Mouse (Mus musculus): Measurements from ENCODE around the gene Rflna. TPM values are rescaled to one million over a fixed set of nuclear protein-coding genes. Genes with fewer than 3 reads are reported as not detected.

The Rflna gene
- 4.6 and 5.0 TPM in 2 replicates for polyA plus RNA-seq (2015; fragmentation: Nextera tagmentation; extraction: Ambion mirVana)

DNA sequence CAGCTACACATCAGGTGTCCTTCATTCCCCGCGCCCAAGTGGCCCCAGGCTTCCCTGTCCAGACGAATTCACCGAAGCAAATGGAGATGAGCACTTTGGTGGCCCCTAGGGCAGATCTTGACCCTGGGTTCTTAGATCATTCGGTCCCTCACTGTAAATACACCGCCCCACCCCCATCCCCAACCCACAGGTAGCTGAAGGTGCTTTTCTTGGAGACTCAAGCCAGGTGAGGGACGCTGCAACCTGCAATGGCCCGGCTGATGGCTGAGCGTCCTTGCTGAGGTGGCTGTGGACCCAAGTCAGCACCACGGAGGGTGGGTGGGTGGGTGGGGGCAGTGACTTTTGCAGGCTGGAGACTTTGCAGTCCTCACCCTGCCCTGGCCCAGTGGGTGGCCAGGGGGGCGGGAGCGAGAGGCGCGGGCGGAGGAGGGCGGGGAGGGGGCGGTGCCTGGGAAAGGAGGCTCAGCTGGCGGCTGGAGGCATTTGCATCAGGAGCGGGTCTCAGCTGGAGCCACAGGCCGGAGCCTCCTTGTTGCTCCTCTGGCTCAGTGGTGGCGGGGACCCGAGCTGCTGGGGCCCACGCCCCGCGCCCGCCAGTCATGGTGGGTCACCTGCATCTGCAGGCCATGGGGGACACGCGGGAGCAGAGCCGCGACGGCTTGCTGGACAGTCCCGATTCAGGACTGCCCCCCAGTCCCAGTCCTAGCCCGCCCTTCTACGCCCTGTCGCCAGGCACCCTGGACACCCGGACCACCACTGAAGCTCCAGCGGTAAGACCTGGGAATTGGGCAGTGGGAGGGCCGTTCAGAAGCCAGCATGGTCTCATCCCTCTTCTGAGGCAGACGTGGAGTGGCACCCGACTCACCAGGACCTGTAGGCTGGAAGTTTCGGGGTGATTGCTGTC is at the start of gene Rflna:
Gene Rflna, plus strand, starts transcription at position 253 of the 904 bp plus-strand sequence.
- no peak within 1 kb of the TSS for H3K27ac ChIP-seq
- H3K4me3 ChIP-seq (replicated peaks) = peak within 1 kb of the TSS; percentile 48
- peaks cover 42% of the 10 kb centered on the region for H3K4me1 ChIP-seq
- H3K9me3 ChIP-seq (replicated peaks) = no peaks in the 10 kb centered on the region; the same call in 1 of the 2 replicates
- peaks cover 21% of the 10 kb centered on the region for H3K27me3 ChIP-seq
- H3K4me2 ChIP-seq = peak within 1 kb of the TSS; percentile 90
- peak; percentile 78 for ATAC-seq (replicated peaks; ENCODE audit: low FRiP score)
- WGBS = 2% methylated on average over 37 of the region's 41 CpGs
- H3K9ac ChIP-seq = peak within 1 kb of the TSS; percentile 49; the same call in 1 of the 2 replicates
- no peaks in the 10 kb centered on the region for H3K36me3 ChIP-seq

GRCm38 (mm10) chr5:124954404-124955305 is 48.4 kb upstream of the Rflna start:
- H3K36me3 ChIP-seq = no peaks in the 10 kb centered on the region
- H3K4me2 ChIP-seq = no peak overlapping the region
- H3K9me3 ChIP-seq (replicated peaks) = no peaks in the 10 kb centered on the region
- no peak overlapping the region for H3K4me3 ChIP-seq (replicated peaks)
- ATAC-seq (replicated peaks; ENCODE audit: low FRiP score) = no peak
- H3K4me1 ChIP-seq = peaks cover 16% of the 10 kb centered on the region
- no peaks in the 10 kb centered on the region for H3K27me3 ChIP-seq
- WGBS = 61% methylated on average over 8 of the region's 8 CpGs
- peak overlapping the region; percentile 72 for H3K27ac ChIP-seq
- no peak overlapping the region for H3K9ac ChIP-seq

DNA sequence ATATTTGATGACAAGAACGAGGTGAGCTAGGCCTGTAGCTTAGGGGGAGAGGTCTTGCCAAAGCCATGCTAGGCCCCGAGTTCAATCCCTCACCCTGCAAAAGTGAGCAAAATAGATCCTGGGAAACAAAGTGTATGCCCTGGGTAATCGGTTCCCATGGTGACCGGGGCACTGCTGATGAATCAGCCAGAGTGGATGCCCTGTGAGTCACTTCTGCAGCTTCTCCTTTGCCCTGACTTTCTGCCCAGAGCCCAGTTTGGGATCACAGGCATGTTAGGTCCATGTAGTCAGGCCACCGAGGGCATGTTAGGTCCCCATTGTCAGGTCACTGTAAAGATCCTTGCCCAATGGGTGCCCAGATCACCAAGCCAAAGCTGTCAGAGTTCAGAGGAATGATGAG is 45.5 kb upstream of the Rflna start:
- Histone ChIP-seq H3K4me1 (peaks cover 25% of the 10 kb centered on the region), H3K27me3 (no peaks in the 10 kb centered on the region), H3K9ac (no peak overlapping the region), H3K9me3 (replicated peaks) (no peaks in the 10 kb centered on the region), H3K27ac (no peak overlapping the region), H3K4me2 (no peak overlapping the region), H3K36me3 (no peaks in the 10 kb centered on the region), H3K4me3 (replicated peaks) (no peak overlapping the region)
- 77% methylated on average over 5 of the region's 5 CpGs for WGBS
- no peak for ATAC-seq (replicated peaks; ENCODE audit: low FRiP score)

- H3K4me1 ChIP-seq = peaks cover 35% of the 10 kb centered on the region
- ATAC-seq (replicated peaks; ENCODE audit: low FRiP score) = no peak
- H3K9me3 ChIP-seq (replicated peaks) = no peaks in the 10 kb centered on the region
- H3K4me3 ChIP-seq (replicated peaks) = no peak overlapping the region
- no peak overlapping the region for H3K27ac ChIP-seq
- no peaks in the 10 kb centered on the region for H3K36me3 ChIP-seq
- H3K4me2 ChIP-seq = no peak overlapping the region
- H3K9ac ChIP-seq = no peak overlapping the region
- 97% methylated on average over 4 of the region's 4 CpGs for WGBS
- no peaks in the 10 kb centered on the region for H3K27me3 ChIP-seq
These were observed 43.9 kb upstream of the Rflna start for GRCm38 (mm10) chr5:124959099-124959498.

- H3K4me3 ChIP-seq (replicated peaks) = 0 out of 2 replicates have a peak overlapping the region, but pooled peaks have one; percentile 2
- 22% methylated on average over 18 of the region's 18 CpGs for WGBS
- peaks cover 34% of the 10 kb centered on the region for H3K4me1 ChIP-seq
- no peaks in the 10 kb centered on the region for H3K36me3 ChIP-seq
- no peaks in the 10 kb centered on the region for H3K27me3 ChIP-seq
- H3K9me3 ChIP-seq (replicated peaks) = no peaks in the 10 kb centered on the region
- peak; percentile 69 for ATAC-seq (replicated peaks; ENCODE audit: low FRiP score)
- peak overlapping the region; percentile 42 for H3K4me2 ChIP-seq
- no peak overlapping the region for H3K9ac ChIP-seq
- H3K27ac ChIP-seq = peak overlapping the region; percentile 88
These were observed 42.7 kb upstream of the Rflna start for GRCm38 (mm10) chr5:124960131-124960901.

DNA sequence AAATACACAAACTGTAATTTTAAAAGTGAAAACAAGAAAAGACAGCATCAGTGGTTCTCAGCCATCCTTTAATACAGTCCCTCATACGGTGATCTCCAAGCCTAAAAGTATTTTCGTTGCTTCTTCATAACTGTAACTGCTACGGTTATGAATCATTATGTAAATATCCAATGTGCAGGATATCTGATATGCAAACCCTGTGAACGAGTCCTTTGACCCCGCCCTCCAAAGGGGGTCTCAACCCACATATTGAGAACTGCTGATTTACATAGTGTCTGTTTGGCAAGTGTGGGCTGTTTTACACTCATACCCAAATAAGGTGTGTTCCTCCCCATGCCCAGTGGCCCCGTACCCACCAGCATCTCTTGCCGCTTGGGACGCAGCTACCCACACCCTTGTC is 41.6 kb upstream of the Rflna start:
- H3K27me3 ChIP-seq = no peaks in the 10 kb centered on the region
- no peak overlapping the region for H3K9ac ChIP-seq
- H3K9me3 ChIP-seq (replicated peaks) = no peaks in the 10 kb centered on the region
- no peak for ATAC-seq (replicated peaks; ENCODE audit: low FRiP score)
- peaks cover 34% of the 10 kb centered on the region for H3K4me1 ChIP-seq
- no peak overlapping the region for H3K4me3 ChIP-seq (replicated peaks)
- no peak overlapping the region for H3K27ac ChIP-seq
- no peaks in the 10 kb centered on the region for H3K36me3 ChIP-seq
- no peak overlapping the region for H3K4me2 ChIP-seq
- 76% methylated on average over 8 of the region's 8 CpGs for WGBS

DNA sequence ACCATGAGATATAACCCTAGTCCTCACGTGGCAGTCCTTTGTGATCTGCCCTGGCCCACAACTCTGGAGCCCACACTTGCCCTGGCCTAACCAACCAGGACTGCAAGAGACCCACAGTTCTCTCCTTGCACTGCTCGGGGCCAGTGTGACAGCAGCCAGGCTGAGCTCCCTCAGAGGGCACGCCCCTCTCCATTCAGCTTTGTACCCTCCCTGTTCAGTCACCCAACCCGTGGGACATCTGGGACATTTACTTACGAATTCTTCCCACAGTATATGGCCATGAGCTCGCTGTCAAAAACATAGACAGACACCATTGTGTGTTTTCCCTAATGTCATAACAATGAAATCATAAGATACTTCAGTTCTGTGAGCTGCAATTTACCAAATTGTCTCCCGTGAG is 40.3 kb upstream of the Rflna start:
- no peak overlapping the region for H3K27ac ChIP-seq
- no peaks in the 10 kb centered on the region for H3K9me3 ChIP-seq (replicated peaks)
- no peak overlapping the region for H3K9ac ChIP-seq
- ATAC-seq (replicated peaks; ENCODE audit: low FRiP score) = no peak
- no peaks in the 10 kb centered on the region for H3K36me3 ChIP-seq
- H3K4me1 ChIP-seq = peaks cover 30% of the 10 kb centered on the region
- WGBS = 62% methylated on average over 7 of the region's 7 CpGs
- no peak overlapping the region for H3K4me2 ChIP-seq
- H3K4me3 ChIP-seq (replicated peaks) = no peak overlapping the region
- no peaks in the 10 kb centered on the region for H3K27me3 ChIP-seq

GRCm38 (mm10) chr5:124963806-124964672 is 39.0 kb upstream of the Rflna start:
- Histone ChIP-seq H3K4me3 (replicated peaks) (peak overlapping the region; percentile 8; the same call in 1 of the 2 replicates), H3K9ac (0 out of 2 replicates have a peak overlapping the region, but pooled peaks have one; percentile 15)
- WGBS = 34% methylated on average over 22 of the region's 22 CpGs

GRCm38 (mm10) chr5:124966622-124967332 is 36.2 kb upstream of the Rflna start:
- no peak for ATAC-seq (replicated peaks; ENCODE audit: low FRiP score)
- no peaks in the 10 kb centered on the region for H3K27me3 ChIP-seq
- H3K36me3 ChIP-seq = no peaks in the 10 kb centered on the region
- no peak overlapping the region for H3K4me2 ChIP-seq
- WGBS = 75% methylated on average over 14 of the region's 14 CpGs
- no peaks in the 10 kb centered on the region for H3K9me3 ChIP-seq (replicated peaks)
- H3K27ac ChIP-seq = no peak overlapping the region
- no peak overlapping the region for H3K4me3 ChIP-seq (replicated peaks)
- H3K4me1 ChIP-seq = peaks cover 22% of the 10 kb centered on the region
- no peak overlapping the region for H3K9ac ChIP-seq

More at GRCm38 (mm10) chr5:124963806-124964672, 39.0 kb upstream of the Rflna start:
- H3K4me1 ChIP-seq = peaks cover 30% of the 10 kb centered on the region
- no peaks in the 10 kb centered on the region for H3K9me3 ChIP-seq (replicated peaks)
- H3K36me3 ChIP-seq = no peaks in the 10 kb centered on the region
- peak overlapping the region; percentile 48 for H3K4me2 ChIP-seq
- peak overlapping the region; percentile 79 for H3K27ac ChIP-seq
- peak; percentile 59 for ATAC-seq (replicated peaks; ENCODE audit: low FRiP score)
- H3K27me3 ChIP-seq = no peaks in the 10 kb centered on the region

DNA sequence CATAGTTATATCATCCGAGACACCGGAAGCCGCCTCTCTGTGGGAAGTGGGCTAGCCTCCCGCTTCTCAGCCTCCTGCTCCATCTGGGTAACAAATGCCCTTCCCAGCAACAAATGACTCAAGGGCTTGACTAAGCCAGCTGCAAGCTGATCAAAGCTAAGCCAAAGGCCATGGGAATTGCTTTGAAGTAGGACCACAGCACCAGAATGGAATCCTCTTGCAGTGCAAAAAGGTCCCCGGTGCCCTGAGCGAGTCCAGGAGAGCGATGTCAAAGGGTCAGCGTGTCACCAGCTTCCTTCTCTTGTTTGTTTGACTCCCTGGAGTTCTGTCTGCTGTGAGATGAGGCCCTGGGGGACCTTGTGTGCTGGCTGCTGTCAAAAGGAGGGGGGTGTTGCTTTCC is 33.2 kb upstream of the Rflna start:
- no peaks in the 10 kb centered on the region for H3K36me3 ChIP-seq
- no peaks in the 10 kb centered on the region for H3K9me3 ChIP-seq (replicated peaks)
- H3K9ac ChIP-seq = no peak overlapping the region
- H3K4me3 ChIP-seq (replicated peaks) = no peak overlapping the region
- no peak overlapping the region for H3K4me2 ChIP-seq
- WGBS = 29% methylated on average over 8 of the region's 8 CpGs
- peaks cover 8% of the 10 kb centered on the region; the same call in 1 of the 2 replicates for H3K4me1 ChIP-seq
- no peak overlapping the region for H3K27ac ChIP-seq
- ATAC-seq (replicated peaks; ENCODE audit: low FRiP score) = no peak
- H3K27me3 ChIP-seq = no peaks in the 10 kb centered on the region
